Mouse (Mus musculus): Measurements from ENCODE around the gene Zfr.

DNA sequence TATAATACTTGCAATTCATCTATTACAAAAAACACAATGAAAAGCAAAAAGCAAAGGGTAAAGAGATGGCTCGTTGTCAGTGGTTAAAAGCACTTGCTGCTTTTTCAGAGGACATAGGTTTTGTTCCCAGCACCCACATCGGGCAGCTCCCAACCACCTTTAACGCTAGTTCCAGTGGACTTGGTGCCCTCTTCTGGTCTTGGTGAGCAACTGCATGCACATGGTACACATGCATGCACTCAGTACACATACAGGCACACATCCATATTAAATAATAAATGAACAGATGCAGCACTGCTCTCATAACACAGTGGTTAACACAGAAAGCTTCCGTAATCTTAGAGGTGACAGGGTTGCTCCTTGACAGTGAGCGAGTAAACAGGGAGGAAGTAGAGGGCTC lies 20.3 kb upstream of the Zfr start:
- TF ChIP-seq CTCF (IDR thresholded peaks at IDR 0.05; ENCODE audit: borderline replicate concordance, control insufficient read depth, extremely low read depth, insufficient read depth, low read length, poor library complexity), result no peak
- TF ChIP-seq POLR2A (IDR thresholded peaks at IDR 0.05; ENCODE audit: control insufficient read depth, extremely low read depth, insufficient read depth, low read length, poor library complexity), result no peak
